Mouse (Mus musculus): ENCODE measurements around the gene Lrrc39. TPM values are rescaled to one million over a fixed set of nuclear protein-coding genes. Genes with fewer than 3 reads are reported as not detected.

Gene Lrrc39
- polyA plus RNA-seq, 2 experiments = 2.6 to 3.1 TPM

- Histone ChIP-seq H3K4me1 (replicated peaks; ENCODE audit: control insufficient read depth in 2 of 2, insufficient read depth in 2 of 2, low read length in 1 of 2) (peaks cover 0 to 4% of the 10 kb centered on the region in 2 experiments; a peak in 1 of 4 replicates), H3K4me3 (ENCODE audit: insufficient read depth in 1 of 2, low read depth in 2 of 2, low read length in 2 of 2) (no peak overlapping the region), H3K9ac (replicated peaks) (no peak overlapping the region), H3K36me3 (replicated peaks; ENCODE audit: control insufficient read depth, insufficient read depth, low read depth) (no peaks in the 10 kb centered on the region), H3K9me3 (ENCODE audit: control insufficient read depth, low read length) (no peaks in the 10 kb centered on the region), H3K4me2 (ENCODE audit: low read depth) (no peak overlapping the region), H3K27me3 (ENCODE audit: control insufficient read depth, insufficient read depth, low read length) (no peaks in the 10 kb centered on the region), H3K27ac (no peak overlapping the region)
- no peak for TF ChIP-seq EP300 (IDR thresholded peaks at IDR 0.05; ENCODE audit: low read depth)
- TF ChIP-seq CTCF (IDR thresholded peaks at IDR 0.05; ENCODE audit: low read depth) = no peak
- 43% methylated on average over 16 of the region's 16 CpGs for WGBS (ENCODE audit: insufficient replicate concordance)
- peak; percentile 78 for ATAC-seq (ENCODE audit: insufficient read depth)
- DNase-seq (ENCODE audit: low read depth in 3 of 3, low spot score in 3 of 3) = peak in 2 of 3 experiments; percentile 25 to 42
Measured at GRCm38 (mm10) chr3:116536428-116537199, 26.2 kb upstream of the Lrrc39 start.

GRCm38 (mm10) chr3:116537200-116537573 lies 25.6 kb upstream of the Lrrc39 start:
- Histone ChIP-seq H3K36me3 (replicated peaks; ENCODE audit: control insufficient read depth, insufficient read depth, low read depth) (no peaks in the 10 kb centered on the region), H3K9me3 (ENCODE audit: control insufficient read depth, low read length) (no peaks in the 10 kb centered on the region), H3K4me3 (ENCODE audit: insufficient read depth in 1 of 2, low read depth in 2 of 2, low read length in 2 of 2) (no peak overlapping the region), H3K4me2 (ENCODE audit: low read depth) (no peak overlapping the region), H3K9ac (replicated peaks) (no peak overlapping the region), H3K27me3 (ENCODE audit: control insufficient read depth, insufficient read depth, low read length) (no peaks in the 10 kb centered on the region), H3K4me1 (replicated peaks; ENCODE audit: control insufficient read depth in 2 of 2, insufficient read depth in 2 of 2, low read length in 1 of 2) (peaks cover 0 to 6% of the 10 kb centered on the region in 2 experiments; a peak in 2 of 4 replicates), H3K27ac (no peak overlapping the region)
- DNase-seq (ENCODE audit: low read depth in 3 of 3, low spot score in 3 of 3) (no peak), ATAC-seq (ENCODE audit: insufficient read depth) (no peak)
- 71% methylated on average over 6 of the region's 6 CpGs for WGBS (ENCODE audit: insufficient replicate concordance)
- TF ChIP-seq CTCF (IDR thresholded peaks at IDR 0.05; ENCODE audit: low read depth) (no peak), EP300 (IDR thresholded peaks at IDR 0.05; ENCODE audit: low read depth) (no peak)

GRCm38 (mm10) chr3:116542070-116542469 lies 20.7 kb upstream of the Lrrc39 start:
- no peak overlapping the region for H3K4me3 ChIP-seq (ENCODE audit: insufficient read depth in 1 of 2, low read depth in 2 of 2, low read length in 2 of 2)
- no peak for ATAC-seq (ENCODE audit: insufficient read depth)
- H3K9ac ChIP-seq (replicated peaks) = no peak overlapping the region
- TF ChIP-seq EP300 (IDR thresholded peaks at IDR 0.05; ENCODE audit: low read depth) (no peak), CTCF (IDR thresholded peaks at IDR 0.05; ENCODE audit: low read depth) (no peak)
- H3K27me3 ChIP-seq (ENCODE audit: control insufficient read depth, insufficient read depth, low read length) = no peaks in the 10 kb centered on the region
- no peaks in the 10 kb centered on the region for H3K36me3 ChIP-seq (replicated peaks; ENCODE audit: control insufficient read depth, insufficient read depth, low read depth)
- peaks cover 0 to 3% of the 10 kb centered on the region in 2 experiments; a peak in 1 of 4 replicates for H3K4me1 ChIP-seq (replicated peaks; ENCODE audit: control insufficient read depth in 2 of 2, insufficient read depth in 2 of 2, low read length in 1 of 2)
- WGBS (ENCODE audit: insufficient replicate concordance) = 41% methylated on average over 2 of the region's 2 CpGs
- DNase-seq (ENCODE audit: low read depth in 3 of 3, low spot score in 3 of 3) = no peak
- H3K9me3 ChIP-seq (ENCODE audit: control insufficient read depth, low read length) = no peaks in the 10 kb centered on the region
- H3K4me2 ChIP-seq (ENCODE audit: low read depth) = no peak overlapping the region
- H3K27ac ChIP-seq = no peak overlapping the region

- H3K27ac ChIP-seq = no peak overlapping the region
Measured at GRCm38 (mm10) chr3:116542532-116542931, 20.2 kb upstream of the Lrrc39 start.

GRCm38 (mm10) chr3:116547430-116547829 lies 15.3 kb upstream of the Lrrc39 start:
- DNase-seq (ENCODE audit: low read depth in 3 of 3, low spot score in 3 of 3) (no peak), ATAC-seq (ENCODE audit: insufficient read depth) (no peak)
- no peak overlapping the region for H3K27ac ChIP-seq
- no peaks in the 10 kb centered on the region for H3K9me3 ChIP-seq (ENCODE audit: control insufficient read depth, low read length)
- no peak overlapping the region for H3K4me3 ChIP-seq (ENCODE audit: insufficient read depth in 1 of 2, low read depth in 2 of 2, low read length in 2 of 2)
- TF ChIP-seq CTCF (IDR thresholded peaks at IDR 0.05; ENCODE audit: low read depth) (no peak), EP300 (IDR thresholded peaks at IDR 0.05; ENCODE audit: low read depth) (no peak)
- 75% methylated on average over 5 of the region's 5 CpGs for WGBS (ENCODE audit: insufficient replicate concordance)
- H3K9ac ChIP-seq (replicated peaks) = no peak overlapping the region
- no peaks in the 10 kb centered on the region for H3K36me3 ChIP-seq (replicated peaks; ENCODE audit: control insufficient read depth, insufficient read depth, low read depth)
- no peak overlapping the region for H3K4me2 ChIP-seq (ENCODE audit: low read depth)
- H3K27me3 ChIP-seq (ENCODE audit: control insufficient read depth, insufficient read depth, low read length) = no peaks in the 10 kb centered on the region
- no peaks in the 10 kb centered on the region for H3K4me1 ChIP-seq (replicated peaks; ENCODE audit: control insufficient read depth in 2 of 2, insufficient read depth in 2 of 2, low read length in 1 of 2)

More at GRCm38 (mm10) chr3:116542532-116542931, 20.2 kb upstream of the Lrrc39 start:
- DNase-seq (ENCODE audit: low read depth in 3 of 3, low spot score in 3 of 3) = no peak
- 18% methylated on average over 3 of the region's 3 CpGs for WGBS (ENCODE audit: insufficient replicate concordance)
- Histone ChIP-seq H3K36me3 (replicated peaks; ENCODE audit: control insufficient read depth, insufficient read depth, low read depth) (no peaks in the 10 kb centered on the region), H3K27me3 (ENCODE audit: control insufficient read depth, insufficient read depth, low read length) (no peaks in the 10 kb centered on the region), H3K4me1 (replicated peaks; ENCODE audit: control insufficient read depth in 2 of 2, insufficient read depth in 2 of 2, low read length in 1 of 2) (peaks cover 0 to 3% of the 10 kb centered on the region in 2 experiments; a peak in 1 of 4 replicates), H3K9me3 (ENCODE audit: control insufficient read depth, low read length) (no peaks in the 10 kb centered on the region), H3K9ac (replicated peaks) (no peak overlapping the region), H3K4me3 (ENCODE audit: insufficient read depth in 1 of 2, low read depth in 2 of 2, low read length in 2 of 2) (no peak overlapping the region), H3K4me2 (ENCODE audit: low read depth) (no peak overlapping the region)
- TF ChIP-seq CTCF (IDR thresholded peaks at IDR 0.05; ENCODE audit: low read depth) (no peak), EP300 (IDR thresholded peaks at IDR 0.05; ENCODE audit: low read depth) (no peak)
- no peak for ATAC-seq (ENCODE audit: insufficient read depth)
